Mouse (Mus musculus): ENCODE measurements around the gene Erp27.

GRCm38 (mm10) chr6:136894532-136895339 lies 27.2 kb downstream of the Erp27 start:
- TF ChIP-seq NRF1 (IDR thresholded peaks at IDR 0.05; ENCODE audit: low read depth, low read length), result no peak
- no peak for TF ChIP-seq ZC3H11A (IDR thresholded peaks at IDR 0.05; ENCODE audit: low read depth, low read length)
- no peak for TF ChIP-seq CTCF (conservative IDR thresholded peaks at IDR 0.05 in 1 of 2, IDR thresholded peaks at IDR 0.05 in 1 of 2; ENCODE audit: low read depth in 2 of 2, low read length in 2 of 2)
- no peak for TF ChIP-seq BHLHE40 (IDR thresholded peaks at IDR 0.05; ENCODE audit: low read depth, low read length)

Data from CH12.LX (cell line).